Mouse (Mus musculus) myocyte (in vitro differentiated cells): ENCODE measurements at regions not wholly inside any gene's neighbourhood (a gene's known extent, or its start where the extent isn't known, plus 50 kb on each side); places are given as distances from the start of the nearest gene placed in this dataset.

Experiments used
- H3K27me3 ChIP-seq: one replicate; pipeline ENCODE4 v1.6.1; 2011; ENCODE audit not compliant: control insufficient read depth, insufficient read depth, insufficient read length
- H3K36me3 ChIP-seq: one replicate; pipeline ENCODE4 v1.6.1; 2011; ENCODE audit not compliant: control insufficient read depth, insufficient read depth
- H3K4me2 ChIP-seq: one replicate; pipeline ENCODE4 v1.6.1; 2011; ENCODE audit warnings: low read depth, control low read depth
- H3K4me3 ChIP-seq: one replicate; pipeline ENCODE4 v1.5.1; 2011; ENCODE audit warnings: mild to moderate bottlenecking, control low read depth, moderate library complexity
- H3K79me2 ChIP-seq: one replicate; pipeline ENCODE4 v1.6.1; 2011; ENCODE audit not compliant: control insufficient read depth, insufficient read depth
- H3ac ChIP-seq: one replicate; pipeline ENCODE4 v1.6.1; 2011; ENCODE audit not compliant: control insufficient read depth, insufficient read length
- CEBPB ChIP-seq: IDR thresholded peaks from 2 replicates; pipeline ENCODE4 v1.6.1; 2011; ENCODE audit warnings: mild to moderate bottlenecking, moderate library complexity; ENCODE audit not compliant: poor library complexity, insufficient read depth, severe bottlenecking
- E2F4 ChIP-seq: IDR thresholded peaks from one replicate; pipeline ENCODE4 v1.6.1; 2011; ENCODE audit warnings: mild to moderate bottlenecking, control low read depth, moderate library complexity; ENCODE audit not compliant: insufficient read depth
- MAX ChIP-seq: IDR thresholded peaks from one replicate; pipeline ENCODE4 v1.6.1; 2011; ENCODE audit warnings: low read depth, mild to moderate bottlenecking, control low read depth
- MYOD1 ChIP-seq, 3 experiments: IDR thresholded peaks; one replicate each; pipeline ENCODE4 v1.6.1; 2011; ENCODE audit warnings: control low read depth in 2 of 3, low read depth in 2 of 3, mild to moderate bottlenecking in 2 of 3, moderate library complexity in 1 of 3; ENCODE audit not compliant: insufficient read length in 2 of 3, control insufficient read depth in 1 of 3
- MYOG ChIP-seq, 3 experiments: IDR thresholded peaks; one replicate each; pipeline ENCODE4 v1.6.1; 2011; ENCODE audit warnings: control low read depth in 2 of 3, low read depth in 2 of 3, mild to moderate bottlenecking in 2 of 3; ENCODE audit not compliant: insufficient read length in 2 of 3, control insufficient read depth in 1 of 3, insufficient read depth in 1 of 3
- POLR2A ChIP-seq: IDR thresholded peaks from one replicate; pipeline ENCODE4 v1.6.1; 2011; ENCODE audit warnings: low read depth, mild to moderate bottlenecking, control low read depth, moderate library complexity; ENCODE audit not compliant: insufficient read length
- POLR2AphosphoS2 ChIP-seq: IDR thresholded peaks from one replicate; pipeline ENCODE4 v1.6.1; 2011; ENCODE audit warnings: low read depth, control low read depth; ENCODE audit not compliant: insufficient read length
- REST ChIP-seq: IDR thresholded peaks from one replicate; pipeline ENCODE4 v1.6.1; 2011; ENCODE audit warnings: mild to moderate bottlenecking, control low read depth, moderate library complexity; ENCODE audit not compliant: insufficient read depth, insufficient read length
- SRF ChIP-seq: IDR thresholded peaks from one replicate; pipeline ENCODE4 v1.6.1; 2011; ENCODE audit warnings: low read depth; ENCODE audit not compliant: control insufficient read depth, insufficient read length
- TCF12 ChIP-seq: IDR thresholded peaks from one replicate; pipeline ENCODE4 v1.6.1; 2011; ENCODE audit warnings: mild to moderate bottlenecking, control low read depth; ENCODE audit not compliant: poor library complexity, insufficient read depth, severe bottlenecking
- TCF3 ChIP-seq: IDR thresholded peaks from one replicate; pipeline ENCODE4 v1.6.1; 2011; ENCODE audit warnings: low read depth, control low read depth; ENCODE audit not compliant: insufficient read length
- USF1 ChIP-seq: IDR thresholded peaks from one replicate; pipeline ENCODE4 v1.6.1; 2011; ENCODE audit warnings: low read depth, mild to moderate bottlenecking, control low read depth, moderate library complexity

DNA sequence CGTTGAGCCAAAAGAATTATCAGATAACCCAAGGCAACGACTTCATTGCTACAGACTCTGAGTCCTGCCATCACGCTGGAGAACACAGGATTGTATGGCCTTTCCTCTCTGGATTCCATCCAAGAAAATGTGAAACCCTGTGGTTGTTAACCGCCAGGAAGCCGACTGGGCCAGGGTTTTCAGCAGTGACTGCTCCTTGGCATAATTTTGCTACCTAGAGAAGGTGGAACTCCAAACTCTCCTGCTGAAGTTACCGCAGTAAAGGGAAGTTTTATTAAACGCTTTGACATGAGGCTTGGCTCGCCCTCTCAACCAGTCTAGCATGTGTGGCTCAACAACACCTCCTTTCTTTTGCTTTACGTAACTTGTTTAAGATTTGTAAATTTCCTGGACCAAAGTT is 116.9 kb downstream of the Wif1 start:
- H3K4me2 ChIP-seq, result no peak overlapping the region

DNA sequence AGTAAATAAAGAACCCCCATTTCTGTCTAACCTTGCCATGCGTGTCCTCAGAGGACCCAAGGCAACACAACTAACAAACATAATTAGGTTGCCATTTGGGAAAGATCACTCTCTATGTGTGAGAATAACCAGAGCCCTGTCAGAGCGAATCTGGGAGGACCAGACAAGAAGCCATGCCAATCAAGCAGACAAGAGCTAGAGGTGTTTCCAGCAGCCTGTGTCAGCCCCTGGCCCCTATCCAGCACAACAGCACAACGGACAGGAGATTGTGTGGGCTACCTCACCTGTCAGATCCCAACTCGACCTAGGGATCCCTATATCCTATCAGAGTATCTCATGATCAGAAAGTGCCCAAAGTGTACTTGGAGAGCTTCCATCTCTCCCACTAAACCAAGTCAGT is 119.9 kb downstream of the Wif1 start:
- H3K27me3 ChIP-seq, result no peaks in the 10 kb centered on the region
- no peak overlapping the region for H3K4me3 ChIP-seq
- H3K4me2 ChIP-seq, result no peak overlapping the region
- no peak overlapping the region for H3ac ChIP-seq
- no peaks in the 10 kb centered on the region for H3K79me2 ChIP-seq
- TF ChIP-seq USF1 (no peak), REST (no peak), TCF12 (no peak), TCF3 (no peak), MAX (no peak), MYOD1 (IDR thresholded peaks at IDR 0.05; ENCODE audit: control insufficient read depth in 1 of 3, insufficient read length in 2 of 3, low read depth in 2 of 3) (no peak)
- H3K36me3 ChIP-seq, result no peaks in the 10 kb centered on the region

More for the DNA sequence above, 116.9 kb downstream of the Wif1 start:
- Histone ChIP-seq H3K27me3 (no peaks in the 10 kb centered on the region), H3K79me2 (no peaks in the 10 kb centered on the region), H3ac (no peak overlapping the region), H3K36me3 (no peaks in the 10 kb centered on the region), H3K4me3 (no peak overlapping the region)
- no peak for TF ChIP-seq POLR2A
- TF ChIP-seq MYOG (IDR thresholded peaks at IDR 0.05; ENCODE audit: control insufficient read depth in 1 of 3, insufficient read depth in 1 of 3, insufficient read length in 2 of 3, low read depth in 2 of 3), result no peak
- no peak for TF ChIP-seq POLR2AphosphoS2
- TF ChIP-seq MAX, result no peak
- TF ChIP-seq USF1, result no peak
- TF ChIP-seq CEBPB, result no peak
- TF ChIP-seq TCF12, result no peak
- TF ChIP-seq SRF, result no peak
- TF ChIP-seq MYOD1 (IDR thresholded peaks at IDR 0.05; ENCODE audit: control insufficient read depth in 1 of 3, insufficient read length in 2 of 3, low read depth in 2 of 3), result no peak
- TF ChIP-seq E2F4, result no peak
- no peak for TF ChIP-seq TCF3
- no peak for TF ChIP-seq REST

DNA sequence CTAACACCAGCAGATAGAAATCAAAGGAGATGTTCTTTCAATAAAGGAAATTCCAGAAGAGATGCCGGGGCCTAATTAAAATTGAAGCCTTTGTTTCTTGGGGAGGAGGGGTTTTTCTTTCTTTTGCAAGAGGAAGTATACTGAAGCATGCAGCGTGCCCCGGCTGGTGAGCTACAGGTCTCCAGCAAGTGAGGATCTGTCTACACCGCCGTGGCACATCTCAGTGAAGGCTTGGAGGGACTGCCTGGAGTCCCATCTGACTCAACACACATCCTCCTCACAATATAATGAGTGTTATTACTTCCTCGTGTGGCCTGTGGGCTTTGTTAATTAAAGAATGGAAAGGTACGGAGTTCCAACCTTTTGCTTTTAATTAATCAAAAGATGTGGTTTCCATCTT is 126.7 kb downstream of the Wif1 start:
- TF ChIP-seq E2F4 (no peak), POLR2AphosphoS2 (no peak), REST (no peak), MAX (no peak)

DNA sequence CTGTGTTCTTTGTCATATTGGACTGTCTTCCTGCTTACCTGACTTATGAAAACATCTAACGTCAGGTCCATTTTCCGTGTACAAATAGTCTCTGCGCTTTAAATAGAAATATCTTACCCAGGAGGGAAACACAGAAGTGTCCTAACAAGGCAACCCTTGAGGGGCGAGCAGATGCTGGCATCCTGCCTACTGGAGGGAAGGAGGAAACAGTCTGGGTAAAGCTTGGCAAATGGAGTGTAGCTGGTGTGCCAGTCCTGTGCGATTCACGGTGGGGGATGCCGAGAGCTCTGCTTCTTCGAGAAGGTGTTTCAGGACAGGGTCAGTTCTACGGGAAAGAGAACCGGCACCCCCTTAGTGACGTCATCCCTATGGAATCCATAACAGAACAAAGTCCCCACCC is 127.4 kb downstream of the Wif1 start:
- Histone ChIP-seq H3K4me2 (no peak overlapping the region), H3ac (no peak overlapping the region), H3K36me3 (no peaks in the 10 kb centered on the region), H3K27me3 (no peaks in the 10 kb centered on the region), H3K4me3 (no peak overlapping the region), H3K79me2 (no peaks in the 10 kb centered on the region)
- TF ChIP-seq REST, result no peak
- no peak for TF ChIP-seq CEBPB
- TF ChIP-seq POLR2A, result no peak
- TF ChIP-seq MYOG (IDR thresholded peaks at IDR 0.05; ENCODE audit: control insufficient read depth in 1 of 3, insufficient read depth in 1 of 3, insufficient read length in 2 of 3, low read depth in 2 of 3), result no peak
- no peak for TF ChIP-seq SRF
- TF ChIP-seq MYOD1 (IDR thresholded peaks at IDR 0.05; ENCODE audit: control insufficient read depth in 1 of 3, insufficient read length in 2 of 3, low read depth in 2 of 3), result no peak
- TF ChIP-seq E2F4, result no peak
- TF ChIP-seq TCF12, result no peak
- no peak for TF ChIP-seq USF1
- no peak for TF ChIP-seq TCF3
- TF ChIP-seq POLR2AphosphoS2, result no peak
- no peak for TF ChIP-seq MAX

More for the DNA sequence above, 126.7 kb downstream of the Wif1 start:
- H3ac ChIP-seq, result no peak overlapping the region
- H3K36me3 ChIP-seq, result no peaks in the 10 kb centered on the region
- H3K27me3 ChIP-seq, result no peaks in the 10 kb centered on the region
- H3K4me3 ChIP-seq, result no peak overlapping the region
- no peaks in the 10 kb centered on the region for H3K79me2 ChIP-seq
- no peak overlapping the region for H3K4me2 ChIP-seq

DNA sequence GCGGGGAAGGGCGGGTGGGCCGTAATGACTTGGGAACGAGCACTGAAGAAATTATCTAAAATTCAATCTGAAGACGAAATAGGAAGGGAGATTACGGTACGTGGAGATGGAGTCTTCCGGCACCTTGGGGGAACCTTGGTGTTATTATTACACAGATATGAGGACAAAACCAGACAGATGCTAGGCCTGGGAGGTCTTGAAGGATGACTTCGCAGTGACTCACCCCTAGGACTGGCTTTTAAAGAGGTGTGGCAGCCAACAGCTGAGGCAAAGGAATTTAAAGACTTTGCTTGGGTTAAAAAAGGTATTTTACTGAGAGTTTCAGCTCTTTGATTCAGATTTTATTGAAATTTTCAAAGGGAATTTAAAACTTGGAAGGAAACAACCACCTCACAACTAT is 140.3 kb downstream of the Wif1 start:
- Histone ChIP-seq H3K4me3 (no peak overlapping the region), H3K4me2 (peak overlapping the region; percentile 55), H3K36me3 (no peaks in the 10 kb centered on the region), H3ac (no peak overlapping the region), H3K79me2 (no peaks in the 10 kb centered on the region), H3K27me3 (no peaks in the 10 kb centered on the region)
- TF ChIP-seq MYOG (IDR thresholded peaks at IDR 0.05; ENCODE audit: control insufficient read depth in 1 of 3, insufficient read depth in 1 of 3, insufficient read length in 2 of 3, low read depth in 2 of 3), result peak in 1 of 3 experiments; percentile 45
- no peak for TF ChIP-seq TCF3
- TF ChIP-seq MYOD1 (IDR thresholded peaks at IDR 0.05; ENCODE audit: control insufficient read depth in 1 of 3, insufficient read length in 2 of 3, low read depth in 2 of 3), result peak in 2 of 3 experiments; percentile 36 to 76
- TF ChIP-seq TCF12, result peak; percentile 43
